Comparison of ENCODE assay signal across 24 mouse cellular contexts in genomic region chr3:138162553-138163183, GRCm38 (mm10). TPM values are rescaled to one million over a fixed set of nuclear protein-coding genes. Genes with fewer than 3 reads are reported as not detected.
DNase-seq lines count a peak whose midpoint lies in the region; ATAC-seq and TF ChIP-seq lines count a peak whose summit lies in the region.
"Had no signal": no experiment of that assay in that cellular context is flagged by ENCODE, and none has a peak within 500 bp of the region (broad histone marks: within the 10 kb centered on the region; RNA-seq: fewer than 3 reads in every experiment).

No protein-coding gene starts in this region.

- no peak for TF ChIP-seq CTCF in midbrain, postnatal 0 days (IDR thresholded peaks at IDR 0.05)
- no peak for TF ChIP-seq CTCF in CH12.LX (conservative IDR thresholded peaks at IDR 0.05 in 1 of 2, IDR thresholded peaks at IDR 0.05 in 1 of 2; ENCODE audit: low read depth in 2 of 2, low read length in 2 of 2)

- ATAC-seq in midbrain, postnatal 0 days (ENCODE audit: low FRiP score) = no peak; the same call in 1 of the 2 replicates
- ATAC-seq in granulocyte monocyte progenitor cell, adult 5-6 weeks (replicated peaks; ENCODE audit: poor library complexity, severe bottlenecking) = 0 out of 2 replicates have a peak, but pooled peaks have one; percentile 33
- ATAC-seq in heart, embryonic 11.5 days (replicated peaks; ENCODE audit: insufficient number of reproducible peaks, low FRiP score, low TSS enrichment) = no peak
- ATAC-seq: inflammation-experienced regulatory T-cells, adult 6 months had no signal

- no peak overlapping the region for H3K4me2 ChIP-seq in midbrain, postnatal 0 days (ENCODE audit: low read depth, low read length, poor library complexity, severe bottlenecking)
- peak overlapping the region; percentile 41 for H3K4me2 ChIP-seq in CH12.LX (ENCODE audit: insufficient read depth, low read depth, poor library complexity, severe bottlenecking)
- H3K4me2 ChIP-seq in heart, embryonic 11.5 days = no peak overlapping the region
- H3K4me2 ChIP-seq: embryonic facial prominence, embryonic 13.5 days; heart, embryonic 13.5 days; stomach, embryonic 15.5 days had no signal

- dilution Hi-C loops in CH12.LX (cut with MboI; ENCODE audit: extremely low pct_ligation_motif_present, extremely low pct_unique_long_range_greater_than_20kb, low sequenced_read_pairs) = no loop called here

- no peak for TF ChIP-seq RAD21 in CH12.LX (IDR thresholded peaks at IDR 0.05; ENCODE audit: low read depth, low read length)

- H3K9me3 ChIP-seq in midbrain, embryonic 10.5 days (replicated peaks) = no peaks in the 10 kb centered on the region
- H3K9me3 ChIP-seq in midbrain, postnatal 0 days (ENCODE audit: low read length) = no peaks in the 10 kb centered on the region
- H3K9me3 ChIP-seq in CH12.LX (replicated peaks; ENCODE audit: low read length) = no peaks in the 10 kb centered on the region
- H3K9me3 ChIP-seq in heart, embryonic 11.5 days (replicated peaks; ENCODE audit: control insufficient read depth, low read length) = no peaks in the 10 kb centered on the region
- H3K9me3 ChIP-seq: embryonic facial prominence, embryonic 13.5 days; heart, embryonic 13.5 days; stomach, embryonic 15.5 days had no signal

- H3K9ac ChIP-seq in midbrain, postnatal 0 days (replicated peaks; ENCODE audit: low read length, poor library complexity, severe bottlenecking) = no peak overlapping the region
- H3K9ac ChIP-seq in CH12.LX (ENCODE audit: insufficient read depth, low read depth) = no peak overlapping the region
- H3K9ac ChIP-seq in heart, embryonic 11.5 days (ENCODE audit: low read depth, low read length) = no peak overlapping the region
- H3K9ac ChIP-seq: embryonic facial prominence, embryonic 13.5 days; heart, embryonic 13.5 days; liver, embryonic 14.5 days; stomach, embryonic 15.5 days had no signal

- WGBS in midbrain, embryonic 10.5 days = 62% methylated on average over 4 of the region's 4 CpGs
- WGBS in midbrain, postnatal 0 days = 57% methylated on average over 4 of the region's 4 CpGs
- WGBS in heart, embryonic 11.5 days (ENCODE audit: insufficient replicate concordance) = 59% methylated on average over 4 of the region's 4 CpGs

- peaks cover 6% of the 10 kb centered on the region for H3K4me1 ChIP-seq in midbrain, embryonic 10.5 days
- no peaks in the 10 kb centered on the region for H3K4me1 ChIP-seq in midbrain, postnatal 0 days (ENCODE audit: insufficient read depth, low read length)
- H3K4me1 ChIP-seq in CH12.LX (ENCODE audit: control insufficient read depth in 1 of 2, insufficient read depth in 2 of 2) = peaks cover 5 to 17% of the 10 kb centered on the region in 2 experiments
- no peaks in the 10 kb centered on the region for H3K4me1 ChIP-seq in heart, embryonic 11.5 days (ENCODE audit: control insufficient read depth, insufficient read depth, low read length)
- H3K4me1 ChIP-seq: embryonic facial prominence, embryonic 13.5 days; stomach, embryonic 15.5 days had no signal

- no peak for TF ChIP-seq POLR2A in CH12.LX (IDR thresholded peaks at IDR 0.05; ENCODE audit: low read depth, low read length)

- in situ Hi-C loops in CH12.LX (cut with MboI; ENCODE audit: low pct_ligation_motif_present, low pct_unique_long_range_greater_than_20kb, low sequenced_read_pairs) = no loop called here

- no peak overlapping the region for H3K4me3 ChIP-seq in midbrain, embryonic 10.5 days
- no peak overlapping the region for H3K4me3 ChIP-seq in midbrain, postnatal 0 days (ENCODE audit: low read depth, low read length)
- no peak overlapping the region for H3K4me3 ChIP-seq in CH12.LX (replicated peaks in 1 of 3; ENCODE audit: low read depth in 2 of 3, low read length in 2 of 3, poor library complexity in 1 of 3)
- no peak overlapping the region for H3K4me3 ChIP-seq in heart, embryonic 11.5 days (ENCODE audit: low read depth, low read length)
- H3K4me3 ChIP-seq: embryonic facial prominence, embryonic 13.5 days; heart, embryonic 13.5 days; stomach, embryonic 15.5 days had no signal

- H3K27ac ChIP-seq in midbrain, embryonic 10.5 days (replicated peaks) = 0 out of 2 replicates have a peak overlapping the region, but pooled peaks have one; percentile 28
- no peak overlapping the region for H3K27ac ChIP-seq in midbrain, postnatal 0 days (ENCODE audit: low read depth, low read length)
- H3K27ac ChIP-seq in CH12.LX (ENCODE audit: insufficient read depth, low read depth) = no peak overlapping the region
- no peak overlapping the region for H3K27ac ChIP-seq in heart, embryonic 11.5 days (ENCODE audit: low read depth, low read length)
- H3K27ac ChIP-seq: embryonic facial prominence, embryonic 13.5 days; heart, embryonic 13.5 days; liver, embryonic 14.5 days; stomach, embryonic 15.5 days had no signal

- H3K79me2 ChIP-seq in CH12.LX (replicated peaks; ENCODE audit: control insufficient read depth, extremely low read depth, insufficient read depth, poor library complexity, severe bottlenecking) = no peaks in the 10 kb centered on the region

- H3K36me3 ChIP-seq in midbrain, embryonic 10.5 days = no peaks in the 10 kb centered on the region
- H3K36me3 ChIP-seq in midbrain, postnatal 0 days (ENCODE audit: insufficient read depth, low read length) = no peaks in the 10 kb centered on the region
- H3K36me3 ChIP-seq in CH12.LX (replicated peaks in 1 of 2; ENCODE audit: control insufficient read depth in 1 of 2, insufficient read depth in 1 of 2, low read length in 1 of 2) = peaks cover 11 to 19% of the 10 kb centered on the region in 2 experiments
- H3K36me3 ChIP-seq in heart, embryonic 11.5 days (ENCODE audit: control insufficient read depth, insufficient read depth, low read length) = no peaks in the 10 kb centered on the region
- H3K36me3 ChIP-seq: embryonic facial prominence, embryonic 13.5 days; stomach, embryonic 15.5 days had no signal

- no peak for TF ChIP-seq EP300 in CH12.LX (IDR thresholded peaks at IDR 0.05; ENCODE audit: low read length)

- H3K27me3 ChIP-seq in midbrain, embryonic 10.5 days (ENCODE audit: low read depth, poor library complexity, severe bottlenecking) = no peaks in the 10 kb centered on the region
- no peaks in the 10 kb centered on the region for H3K27me3 ChIP-seq in midbrain, postnatal 0 days (ENCODE audit: insufficient read depth, low read length)
- no peaks in the 10 kb centered on the region for H3K27me3 ChIP-seq in CH12.LX (replicated peaks)
- H3K27me3 ChIP-seq in heart, embryonic 11.5 days (ENCODE audit: control insufficient read depth, insufficient read depth, low read length) = no peaks in the 10 kb centered on the region
- H3K27me3 ChIP-seq: embryonic facial prominence, embryonic 13.5 days; heart, embryonic 13.5 days; stomach, embryonic 15.5 days had no signal

- peak; percentile 28 for DNase-seq in embryo, embryonic 10.5 days (ENCODE audit: low spot score)
- no peak for DNase-seq in embryo, embryonic 9.5 days (ENCODE audit: extremely low spot score)
- no peak for DNase-seq in midbrain, embryonic 10.5 days (ENCODE audit: low spot score)
- DNase-seq in midbrain, postnatal 0 days (ENCODE audit: low spot score) = no peak
- peak; percentile 59 for DNase-seq in CH12.LX (ENCODE audit: extremely low read depth)
- DNase-seq in testis, postnatal 14 days (ENCODE audit: low spot score) = no peak
- DNase-seq: adrenal gland, postnatal 10 days; cerebellum, postnatal 10 days; gastrocnemius, postnatal 25 days; heart, postnatal 4 days; kidney, adult 9 months; lung, postnatal 10 days; spleen, adult 18-20 months; thymus, postnatal 14 days had no signal

RNA-seq across cellular contexts. Expression of gene Mttp, which starts 17.9 kb away (rescaled TPM):
- 11.3 and 12.5 TPM in 2 replicates for polyA plus RNA-seq in midbrain, embryonic 10.5 days (2016; fragmentation: Nextera tagmentation; extraction: Ambion mirVana)
- total RNA-seq in midbrain, postnatal 0 days (2014; rRNA removed) = 4.9 and 8.1 TPM in 2 replicates
- 6.1 and 6.7 TPM in 2 replicates for polyA plus RNA-seq in midbrain, postnatal 0 days (2015; fragmentation: Nextera tagmentation; extraction: Ambion mirVana)
- total RNA-seq in CH12.LX (2012; rRNA removed) (4.0 and 4.5 TPM in 2 replicates), CH12.LX (2014; rRNA removed) (6.2 and 6.3 TPM in 2 replicates)
- 5.9 and 6.0 TPM in 2 replicates for polyA plus RNA-seq in CH12.LX (2012; ENCODE audit: insufficient read length, low read depth)
- total RNA-seq in granulocyte monocyte progenitor cell, adult 5-6 weeks (2014; fragmentation: Nextera tagmentation) = 2.2 and 2.5 TPM in 2 replicates
- 2.3 and 4.7 TPM in 2 replicates for total RNA-seq in granulocyte monocyte progenitor cell, adult 5-6 weeks (2017)
- 8.0 and 8.7 TPM in 2 replicates for polyA plus RNA-seq in heart, embryonic 11.5 days (2014; fragmentation: Nextera tagmentation; extraction: Ambion mirVana)

RNA-seq across cellular contexts. Expression of gene Trmt10a, which starts 19.4 kb away (rescaled TPM):
- 17.8 and 19.5 TPM in 2 replicates for polyA plus RNA-seq in midbrain, embryonic 10.5 days (2016; fragmentation: Nextera tagmentation; extraction: Ambion mirVana)
- 2.5 and 5.3 TPM in 2 replicates for total RNA-seq in midbrain, postnatal 0 days (2014; rRNA removed)
- 8.4 and 9.5 TPM in 2 replicates for polyA plus RNA-seq in midbrain, postnatal 0 days (2015; fragmentation: Nextera tagmentation; extraction: Ambion mirVana)
- 38.0 and 43.9 TPM in 2 replicates for total RNA-seq in CH12.LX (2012; rRNA removed)
- 31.6 and 33.1 TPM in 2 replicates for total RNA-seq in CH12.LX (2014; rRNA removed)
- 65.7 and 90.4 TPM in 2 replicates for polyA plus RNA-seq in CH12.LX (2012; ENCODE audit: insufficient read length, low read depth)
- 3.9 and 9.1 TPM in 2 replicates for total RNA-seq in granulocyte monocyte progenitor cell, adult 5-6 weeks (2014; fragmentation: Nextera tagmentation)
- 11.0 and 20.0 TPM in 2 replicates for total RNA-seq in granulocyte monocyte progenitor cell, adult 5-6 weeks (2017)
- 10.8 and 15.9 TPM in 2 replicates for polyA plus RNA-seq in heart, embryonic 11.5 days (2014; fragmentation: Nextera tagmentation; extraction: Ambion mirVana)

RNA-seq across cellular contexts. Expression of gene 4930579F01Rik, which starts 31.0 kb away (rescaled TPM):
- polyA plus RNA-seq in midbrain, embryonic 10.5 days (2016; fragmentation: Nextera tagmentation; extraction: Ambion mirVana) = not detected in 2 replicates
- total RNA-seq in midbrain, postnatal 0 days (2014; rRNA removed) = not detected in 2 replicates
- not detected in 2 replicates for polyA plus RNA-seq in midbrain, postnatal 0 days (2015; fragmentation: Nextera tagmentation; extraction: Ambion mirVana)
- total RNA-seq in CH12.LX (2012; rRNA removed) (not detected in 2 replicates), CH12.LX (2014; rRNA removed) (not detected in 2 replicates)
- not detected in 2 replicates for polyA plus RNA-seq in CH12.LX (2012; ENCODE audit: insufficient read length, low read depth)
- not detected in 2 replicates for total RNA-seq in granulocyte monocyte progenitor cell, adult 5-6 weeks (2014; fragmentation: Nextera tagmentation)
- total RNA-seq in granulocyte monocyte progenitor cell, adult 5-6 weeks (2017) = not detected in 2 replicates
- not detected in 2 replicates for polyA plus RNA-seq in heart, embryonic 11.5 days (2014; fragmentation: Nextera tagmentation; extraction: Ambion mirVana)
- total RNA-seq: adrenal gland, postnatal 10 days; gastrocnemius, postnatal 25 days; heart, postnatal 4 days; left cerebral cortex, adult 18-20 months; neutrophil, adult 5-6 weeks had no signal
- polyA plus RNA-seq: heart, embryonic 13.5 days; inflammation-experienced regulatory T-cells, adult 6 months; limb, embryonic 11.5 days; liver, embryonic 14.5 days had no signal

RNA-seq across cellular contexts. Expression of gene Adh7, which starts 54.9 kb away (rescaled TPM):
- 0.25 TPM in 1 of 2 replicates, not detected in the other for polyA plus RNA-seq in midbrain, embryonic 10.5 days (2016; fragmentation: Nextera tagmentation; extraction: Ambion mirVana)
- 0.99 and 3.2 TPM in 2 replicates for total RNA-seq in midbrain, postnatal 0 days (2014; rRNA removed)
- polyA plus RNA-seq in midbrain, postnatal 0 days (2015; fragmentation: Nextera tagmentation; extraction: Ambion mirVana) = 1.5 and 2.0 TPM in 2 replicates
- not detected in 2 replicates for total RNA-seq in CH12.LX (2012; rRNA removed)
- not detected in 2 replicates for total RNA-seq in CH12.LX (2014; rRNA removed)
- polyA plus RNA-seq in CH12.LX (2012; ENCODE audit: insufficient read length, low read depth) = not detected in 2 replicates
- total RNA-seq in granulocyte monocyte progenitor cell, adult 5-6 weeks (2014; fragmentation: Nextera tagmentation) = not detected in 2 replicates
- not detected in 2 replicates for total RNA-seq in granulocyte monocyte progenitor cell, adult 5-6 weeks (2017)
- polyA plus RNA-seq in heart, embryonic 11.5 days (2014; fragmentation: Nextera tagmentation; extraction: Ambion mirVana) = not detected in 2 replicates
- total RNA-seq: heart, postnatal 4 days; left cerebral cortex, adult 18-20 months; neutrophil, adult 5-6 weeks had no signal
- polyA plus RNA-seq: inflammation-experienced regulatory T-cells, adult 6 months; limb, embryonic 11.5 days had no signal

Comparison
In these comparisons a context has a peak if more than half of its experiments do, and no peak if none do; other contexts are left out.
1. DNase-seq: peak in embryo, embryonic 10.5 days (single experiment) and CH12.LX (single experiment); none in embryo, embryonic 9.5 days (single experiment), midbrain, embryonic 10.5 days (single experiment), midbrain, postnatal 0 days (single experiment) and testis, postnatal 14 days (single experiment).